ENCODE assay signal across 19 mouse cellular contexts in the genomic region with DNA sequence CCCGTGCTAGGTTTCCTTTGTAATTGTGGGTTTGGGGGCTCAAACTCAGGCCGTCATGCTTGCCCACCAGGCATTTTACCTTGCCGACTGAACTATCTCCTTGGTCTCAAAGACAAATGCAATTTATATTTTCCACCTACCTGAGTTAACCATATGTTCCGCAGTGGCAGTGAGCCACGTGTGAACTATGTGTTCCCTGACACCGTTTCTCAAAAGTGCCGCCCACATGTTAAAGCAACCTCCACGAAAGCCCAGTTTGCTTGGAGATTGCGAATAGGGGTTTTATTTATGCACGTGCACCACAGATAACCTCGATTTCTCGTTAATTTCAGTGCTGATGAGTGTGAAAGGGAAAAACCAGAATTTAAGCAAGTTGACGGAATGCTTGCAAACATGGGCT. TPM values are rescaled to one million over a fixed set of nuclear protein-coding genes. Genes with fewer than 3 reads are reported as not detected.
"Had no signal": no experiment of that assay in that cellular context is flagged by ENCODE, and none has a peak within 500 bp of the region (broad histone marks: within the 10 kb centered on the region; RNA-seq: fewer than 3 reads in every experiment).

No protein-coding gene starts in this region.

- H3K27ac ChIP-seq: intestine, embryonic 15.5 days; kidney, embryonic 15.5 days; limb, embryonic 10.5 days; limb, embryonic 13.5 days; liver, embryonic 13.5 days; macrophage; midbrain, embryonic 12.5 days; midbrain, embryonic 15.5 days; neural tube, embryonic 12.5 days; neural tube, embryonic 15.5 days; stomach, postnatal 0 days had no signal

- H3K36me3 ChIP-seq: intestine, embryonic 15.5 days; kidney, embryonic 15.5 days; liver, embryonic 13.5 days; midbrain, embryonic 15.5 days; neural tube, embryonic 12.5 days; neural tube, embryonic 15.5 days had no signal

- H3K9ac ChIP-seq: intestine, embryonic 15.5 days; kidney, embryonic 15.5 days; limb, embryonic 13.5 days; liver, embryonic 13.5 days; midbrain, embryonic 12.5 days; midbrain, embryonic 15.5 days; neural tube, embryonic 12.5 days; neural tube, embryonic 15.5 days had no signal

- H3K4me1 ChIP-seq: intestine, embryonic 15.5 days; limb, embryonic 10.5 days; liver, embryonic 13.5 days; neural tube, embryonic 12.5 days had no signal

- H3K27me3 ChIP-seq: intestine, embryonic 15.5 days; kidney, embryonic 15.5 days; limb, embryonic 13.5 days; liver, embryonic 13.5 days; midbrain, embryonic 12.5 days; midbrain, embryonic 15.5 days; neural tube, embryonic 12.5 days; neural tube, embryonic 15.5 days had no signal

- ATAC-seq: intestine, embryonic 15.5 days; midbrain, embryonic 15.5 days had no signal

- H3K4me2 ChIP-seq: intestine, embryonic 15.5 days; kidney, embryonic 15.5 days; limb, embryonic 13.5 days; liver, embryonic 13.5 days; midbrain, embryonic 12.5 days; midbrain, embryonic 15.5 days; neural tube, embryonic 12.5 days; neural tube, embryonic 15.5 days had no signal

- H3K9me3 ChIP-seq: intestine, embryonic 15.5 days; kidney, embryonic 15.5 days; limb, embryonic 10.5 days; limb, embryonic 13.5 days; liver, embryonic 13.5 days; midbrain, embryonic 12.5 days; midbrain, embryonic 15.5 days; neural tube, embryonic 12.5 days; neural tube, embryonic 15.5 days had no signal

- DNase-seq: kidney, adult 11 months; kidney, adult 8-10 months; kidney, postnatal 10 days; kidney, postnatal 36 days; liver; liver, embryonic 13.5 days; lung, adult 2 months; lung, postnatal 14 days; thymus, postnatal 25 days had no signal

- H3K4me3 ChIP-seq: intestine, embryonic 15.5 days; kidney, embryonic 15.5 days; limb, embryonic 10.5 days; limb, embryonic 13.5 days; liver, embryonic 13.5 days; midbrain, embryonic 12.5 days; midbrain, embryonic 15.5 days; neural tube, embryonic 12.5 days; neural tube, embryonic 15.5 days had no signal

RNA-seq across cellular contexts. Expression of a gene that starts 36.1 kb away (rescaled TPM):
- polyA plus RNA-seq: macrophage had no signal
